Mouse (Mus musculus) heart, embryonic 15.5 days (tissue): ENCODE measurements around the gene Tnrc6b. TPM values are rescaled to one million over a fixed set of nuclear protein-coding genes. Genes with fewer than 3 reads are reported as not detected.

Source experiments
- ATAC-seq: fragments of 200-750 bp; cut with Nextera tagmentation; replicated peaks from 2 replicates; pipeline ENCODE4 v1.8.0; 2017; ENCODE audit warnings: low read depth, moderate TSS enrichment; ENCODE audit not compliant: insufficient number of reproducible peaks, insufficient read depth, low FRiP score
- H3K27ac ChIP-seq: fragments of 300-500 bp; sonication (generic); 2 replicates; pipeline ENCODE4 v1.5.1; 2015; ENCODE audit warnings: mild to moderate bottlenecking, inconsistent platforms
- H3K27me3 ChIP-seq: fragments of 300-500 bp; sonication (generic); 2 replicates; pipeline ENCODE4 v1.6.1; 2015; ENCODE audit warnings: inconsistent platforms
- H3K36me3 ChIP-seq: fragments of 300-500 bp; sonication (generic); 2 replicates; pipeline ENCODE4 v1.6.1; 2015; ENCODE audit warnings: mild to moderate bottlenecking, inconsistent platforms
- H3K4me1 ChIP-seq: fragments of 300-500 bp; sonication (generic); replicated peaks from 2 replicates; pipeline ENCODE4 v1.6.1; 2015; ENCODE audit warnings: inconsistent platforms
- H3K4me2 ChIP-seq: fragments of 300-500 bp; sonication (generic); 2 replicates; pipeline ENCODE4 v1.6.1; 2015; ENCODE audit warnings: inconsistent platforms, mild to moderate bottlenecking, moderate library complexity
- H3K4me3 ChIP-seq: fragments of 300-500 bp; sonication (generic); 2 replicates; pipeline ENCODE4 v1.5.1; 2015; ENCODE audit warnings: mild to moderate bottlenecking, inconsistent platforms
- H3K9ac ChIP-seq: fragments of 300-500 bp; sonication (generic); 2 replicates; pipeline ENCODE4 v1.6.1; 2015; ENCODE audit warnings: mild to moderate bottlenecking, inconsistent platforms
- H3K9me3 ChIP-seq: fragments of 300-500 bp; sonication (generic); replicated peaks from 2 replicates; pipeline ENCODE4 v1.6.1; 2016; ENCODE audit warnings: inconsistent platforms
- WGBS: fragments of 180-500 bp; shearing (Covaris S2); methylation state at CpG from one replicate; pipeline ENCODE4 v1.1.7; 2015; ENCODE audit warnings: mixed read lengths; 5-methylcytosine and 5-hydroxymethylcytosine counted together
- polyA plus RNA-seq: library from polyadenylated mRNA; unstranded; fragments of >200 nt; fragmentation: Nextera tagmentation; extraction: Ambion mirVana; gene quantifications from 2 replicates; pipeline ENCODE4 v1.2.1, GENCODE M21; 2015

Gene Tnrc6b
- polyA plus RNA-seq, 1 experiment from 2014 or later, result 22.7 TPM

GRCm38 (mm10) chr15:80822276-80822675 lies 111.2 kb downstream of the Tnrc6b start:
- no peaks in the 10 kb centered on the region for H3K27me3 ChIP-seq
- WGBS, result 33% methylated on average over 1 of the region's 1 CpGs
- no peaks in the 10 kb centered on the region for H3K9me3 ChIP-seq
- no peak for ATAC-seq
- no peak overlapping the region for H3K4me2 ChIP-seq
- peaks cover 23% of the 10 kb centered on the region for H3K4me1 ChIP-seq
- H3K4me3 ChIP-seq, result no peak overlapping the region
- no peaks in the 10 kb centered on the region for H3K36me3 ChIP-seq
- no peak overlapping the region for H3K27ac ChIP-seq
- no peak overlapping the region for H3K9ac ChIP-seq

- Histone ChIP-seq H3K4me1 (peaks cover 45% of the 10 kb centered on the region), H3K36me3 (no peaks in the 10 kb centered on the region), H3K27me3 (no peaks in the 10 kb centered on the region), H3K4me3 (no peak overlapping the region), H3K4me2 (no peak overlapping the region), H3K9ac (no peak overlapping the region), H3K9me3 (no peaks in the 10 kb centered on the region), H3K27ac (no peak overlapping the region)
- ATAC-seq, result no peak
- 32% methylated on average over 3 of the region's 3 CpGs for WGBS
These were observed 120.1 kb downstream of the Tnrc6b start for GRCm38 (mm10) chr15:80831170-80831569.

- Histone ChIP-seq H3K36me3 (no peaks in the 10 kb centered on the region), H3K27ac (peak overlapping the region; percentile 34; the same call in 1 of the 2 replicates), H3K27me3 (no peaks in the 10 kb centered on the region), H3K9ac (0 out of 2 replicates have a peak overlapping the region, but pooled peaks have one; percentile 9), H3K9me3 (no peaks in the 10 kb centered on the region), H3K4me3 (no peak overlapping the region), H3K4me2 (no peak overlapping the region), H3K4me1 (peaks cover 52% of the 10 kb centered on the region)
- 27% methylated on average over 3 of the region's 3 CpGs for WGBS
- no peak for ATAC-seq
These were observed 121.7 kb downstream of the Tnrc6b start for GRCm38 (mm10) chr15:80832808-80833207.

GRCm38 (mm10) chr15:80836246-80836645 lies 125.1 kb downstream of the Tnrc6b start:
- ATAC-seq, result no peak
- H3K4me1 ChIP-seq, result peaks cover 45% of the 10 kb centered on the region
- H3K4me3 ChIP-seq, result no peak overlapping the region
- no peaks in the 10 kb centered on the region for H3K9me3 ChIP-seq
- no peaks in the 10 kb centered on the region for H3K27me3 ChIP-seq
- H3K36me3 ChIP-seq, result no peaks in the 10 kb centered on the region
- no peak overlapping the region for H3K27ac ChIP-seq
- H3K4me2 ChIP-seq, result no peak overlapping the region
- 43% methylated on average over 3 of the region's 3 CpGs for WGBS
- H3K9ac ChIP-seq, result no peak overlapping the region

GRCm38 (mm10) chr15:80838836-80839235 lies 127.7 kb downstream of the Tnrc6b start:
- no peak for ATAC-seq
- Histone ChIP-seq H3K9ac (no peak overlapping the region), H3K4me3 (no peak overlapping the region), H3K27me3 (no peaks in the 10 kb centered on the region), H3K27ac (no peak overlapping the region), H3K4me2 (no peak overlapping the region), H3K4me1 (peaks cover 46% of the 10 kb centered on the region), H3K9me3 (no peaks in the 10 kb centered on the region), H3K36me3 (no peaks in the 10 kb centered on the region)
- WGBS, result 60% methylated on average over 4 of the region's 4 CpGs

- no peak overlapping the region for H3K4me2 ChIP-seq
- no peak overlapping the region for H3K4me3 ChIP-seq
- no peaks in the 10 kb centered on the region for H3K36me3 ChIP-seq
- H3K27ac ChIP-seq, result no peak overlapping the region
- no peaks in the 10 kb centered on the region for H3K27me3 ChIP-seq
- no peak overlapping the region for H3K9ac ChIP-seq
- H3K9me3 ChIP-seq, result no peaks in the 10 kb centered on the region
- ATAC-seq, result no peak
- H3K4me1 ChIP-seq, result peaks cover 53% of the 10 kb centered on the region
- 60% methylated on average over 9 of the region's 9 CpGs for WGBS
These were observed 128.7 kb downstream of the Tnrc6b start for GRCm38 (mm10) chr15:80839653-80840420.

- H3K36me3 ChIP-seq, result no peaks in the 10 kb centered on the region
- peaks cover 36% of the 10 kb centered on the region for H3K4me1 ChIP-seq
- H3K9ac ChIP-seq, result no peak overlapping the region
- 84% methylated on average over 1 of the region's 1 CpGs for WGBS
- no peaks in the 10 kb centered on the region for H3K27me3 ChIP-seq
- H3K9me3 ChIP-seq, result no peaks in the 10 kb centered on the region
- H3K27ac ChIP-seq, result no peak overlapping the region
- ATAC-seq, result no peak
- no peak overlapping the region for H3K4me2 ChIP-seq
- H3K4me3 ChIP-seq, result no peak overlapping the region
These were observed 133.1 kb downstream of the Tnrc6b start for GRCm38 (mm10) chr15:80844262-80844661.

GRCm38 (mm10) chr15:80844926-80845325 lies 133.8 kb downstream of the Tnrc6b start:
- H3K4me1 ChIP-seq, result peaks cover 36% of the 10 kb centered on the region
- no peak overlapping the region for H3K9ac ChIP-seq
- H3K9me3 ChIP-seq, result no peaks in the 10 kb centered on the region
- H3K36me3 ChIP-seq, result no peaks in the 10 kb centered on the region
- no peak overlapping the region for H3K4me3 ChIP-seq
- H3K4me2 ChIP-seq, result no peak overlapping the region
- 91% methylated on average over 2 of the region's 2 CpGs for WGBS
- no peak for ATAC-seq
- H3K27ac ChIP-seq, result no peak overlapping the region
- no peaks in the 10 kb centered on the region for H3K27me3 ChIP-seq

GRCm38 (mm10) chr15:80850004-80850403 lies 138.9 kb downstream of the Tnrc6b start:
- 39% methylated on average over 8 of the region's 8 CpGs for WGBS
- Histone ChIP-seq H3K4me2 (no peak overlapping the region), H3K9ac (no peak overlapping the region), H3K36me3 (no peaks in the 10 kb centered on the region), H3K27me3 (no peaks in the 10 kb centered on the region), H3K4me3 (no peak overlapping the region), H3K27ac (0 out of 2 replicates have a peak overlapping the region, but pooled peaks have one; percentile 14), H3K4me1 (peaks cover 33% of the 10 kb centered on the region), H3K9me3 (no peaks in the 10 kb centered on the region)
- ATAC-seq, result no peak

- H3K4me3 ChIP-seq, result no peak overlapping the region
- no peak for ATAC-seq
- H3K9me3 ChIP-seq, result no peaks in the 10 kb centered on the region
- 41% methylated on average over 7 of the region's 7 CpGs for WGBS
- no peaks in the 10 kb centered on the region for H3K27me3 ChIP-seq
- H3K4me1 ChIP-seq, result peaks cover 33% of the 10 kb centered on the region
- H3K27ac ChIP-seq, result peak overlapping the region; percentile 13; the same call in 1 of the 2 replicates
- H3K9ac ChIP-seq, result no peak overlapping the region
- H3K4me2 ChIP-seq, result no peak overlapping the region
- no peaks in the 10 kb centered on the region for H3K36me3 ChIP-seq
These were observed 139.8 kb downstream of the Tnrc6b start for GRCm38 (mm10) chr15:80850682-80851475.

- no peaks in the 10 kb centered on the region for H3K36me3 ChIP-seq
- no peaks in the 10 kb centered on the region for H3K27me3 ChIP-seq
- ATAC-seq, result no peak
- peaks cover 33% of the 10 kb centered on the region for H3K4me1 ChIP-seq
- no peak overlapping the region for H3K4me2 ChIP-seq
- H3K27ac ChIP-seq, result no peak overlapping the region
- H3K9ac ChIP-seq, result no peak overlapping the region
- no peaks in the 10 kb centered on the region for H3K9me3 ChIP-seq
- no peak overlapping the region for H3K4me3 ChIP-seq
- WGBS, result 95% methylated on average over 5 of the region's 5 CpGs
These were observed 141.0 kb downstream of the Tnrc6b start for GRCm38 (mm10) chr15:80852122-80852521.
